Mouse (Mus musculus): ENCODE measurements at regions not wholly inside any gene's neighbourhood (a gene's known extent, or its start where the extent isn't known, plus 50 kb on each side); places are given as distances from the start of the nearest gene placed in this dataset.
A peak's percentile ranks its signal among the peaks of the same experiment; 100 is the strongest.

DNA sequence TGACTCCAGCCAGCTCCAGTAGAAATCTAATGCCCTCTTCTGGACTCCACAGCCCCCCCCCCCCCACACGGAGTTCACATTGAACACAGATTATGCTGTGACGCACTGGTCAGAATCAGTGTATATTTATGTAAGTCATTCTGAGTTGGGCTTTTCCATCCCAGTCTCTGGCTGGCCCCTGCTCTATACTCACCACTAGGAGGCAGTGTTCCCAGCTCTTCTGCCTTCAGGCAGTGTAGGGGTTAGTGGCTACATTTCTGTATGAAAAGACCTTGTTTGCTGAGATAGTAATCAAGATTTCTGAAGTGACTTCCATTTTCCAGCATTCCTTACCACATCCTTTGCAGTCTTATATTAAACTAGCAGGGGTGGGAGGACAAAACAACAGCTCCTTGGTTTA is 185.9 kb upstream of the Adra1b start:
- TF ChIP-seq POLR2A (IDR thresholded peaks at IDR 0.05; ENCODE audit: borderline replicate concordance, extremely low read depth, insufficient read depth, insufficient read length, poor library complexity, severe bottlenecking) (no peak), CTCF (IDR thresholded peaks at IDR 0.05; ENCODE audit: borderline replicate concordance, extremely low read depth, insufficient read depth, insufficient read length) (peak; percentile 39; the same call in 1 of the 2 replicates)
